In genomic region chr9:108517253-108517930, GRCm38 (mm10) we compare ENCODE assay signal across 8 mouse cellular contexts. TPM values are rescaled to one million over a fixed set of nuclear protein-coding genes. Genes with fewer than 3 reads are reported as not detected.
DNase-seq lines count a peak whose midpoint lies in the region; ATAC-seq and TF ChIP-seq lines count a peak whose summit lies in the region.

No protein-coding gene starts in this region.

- WGBS in forebrain, embryonic 14.5 days = under 1% methylated on average over 57 of the region's 95 CpGs
- under 1% methylated on average over 64 of the region's 95 CpGs for WGBS in lung, adult 2 months
- under 1% methylated on average over 78 of the region's 95 CpGs for WGBS in neural tube, embryonic 15.5 days

- peak overlapping the region; percentile 67 for H3K4me2 ChIP-seq in forebrain, embryonic 14.5 days (ENCODE audit: low read length)
- peak overlapping the region; percentile 90 for H3K4me2 ChIP-seq in neural tube, embryonic 15.5 days

- no peak for TF ChIP-seq CTCF in lung, adult 2 months (IDR thresholded peaks at IDR 0.05; ENCODE audit: insufficient read depth, low read length)

- H3K27me3 ChIP-seq in forebrain, embryonic 14.5 days (replicated peaks; ENCODE audit: control insufficient read depth, insufficient read depth, low read length) = no peaks in the 10 kb centered on the region
- no peaks in the 10 kb centered on the region for H3K27me3 ChIP-seq in neural tube, embryonic 15.5 days (replicated peaks)

- TF ChIP-seq POLR2A in lung, adult 2 months (IDR thresholded peaks at IDR 0.05; ENCODE audit: borderline replicate concordance, extremely low read depth, low read depth, low read length) = no peak

- intact Hi-C loops in heart, postnatal 25 days (cut with DNase I) = no loop called here

- ATAC-seq in forebrain, embryonic 14.5 days = peak; percentile 78
- peak; percentile 77 for ATAC-seq in neural tube, embryonic 15.5 days (ENCODE audit: low FRiP score)

- peaks cover 24% of the 10 kb centered on the region for H3K36me3 ChIP-seq in ES-E14 (ENCODE audit: control insufficient read depth, insufficient read depth, low read length, poor library complexity, severe bottlenecking)
- peaks cover 39% of the 10 kb centered on the region for H3K36me3 ChIP-seq in forebrain, embryonic 14.5 days (ENCODE audit: control insufficient read depth, insufficient read depth, low read length)
- peaks cover 34% of the 10 kb centered on the region for H3K36me3 ChIP-seq in neural tube, embryonic 15.5 days

- H3K4me1 ChIP-seq in ES-E14 (ENCODE audit: control insufficient read depth in 2 of 2, insufficient read depth in 2 of 2, low read length in 2 of 2, poor library complexity in 1 of 2) = peaks cover 0 to 5% of the 10 kb centered on the region in 2 experiments; a peak in 2 of 4 replicates
- H3K4me1 ChIP-seq in forebrain, embryonic 14.5 days (ENCODE audit: control insufficient read depth, insufficient read depth, low read length) = peaks cover 20% of the 10 kb centered on the region
- peaks cover 5% of the 10 kb centered on the region; the same call in 1 of the 2 replicates for H3K4me1 ChIP-seq in lung, adult 2 months (ENCODE audit: control insufficient read depth, insufficient read depth, low read length)
- H3K4me1 ChIP-seq in neural tube, embryonic 15.5 days = peaks cover 38% of the 10 kb centered on the region

- peak overlapping the region; percentile 92 to 97 for H3K4me3 ChIP-seq in ES-E14 (ENCODE audit: insufficient read depth in 1 of 2, low read depth in 1 of 2, low read length in 2 of 2, poor library complexity in 1 of 2, severe bottlenecking in 1 of 2)
- H3K4me3 ChIP-seq in forebrain, embryonic 14.5 days (ENCODE audit: low read depth, low read length) = peak overlapping the region; percentile 91
- peak overlapping the region; percentile 76 for H3K4me3 ChIP-seq in lung, adult 2 months (replicated peaks; ENCODE audit: extremely low read depth, low read depth, low read length)
- peak overlapping the region; percentile 94 for H3K4me3 ChIP-seq in neural tube, embryonic 15.5 days (replicated peaks)

- DNase-seq in ES-E14 (ENCODE audit: low read depth, low spot score) = peak; percentile 78
- peak; percentile 74 for DNase-seq in cerebellum, adult 11 months
- DNase-seq in forebrain, embryonic 14.5 days (ENCODE audit: low spot score) = peak; percentile 92
- peak; percentile 71 for DNase-seq in heart, postnatal 25 days (ENCODE audit: low spot score)
- peak; percentile 77 to 88 for DNase-seq in layer of hippocampus, adult 18-20 months (ENCODE audit: low spot score in 2 of 2)
- DNase-seq in lung, adult 2 months = peak; percentile 79
- DNase-seq in testis, postnatal 10 days (ENCODE audit: low spot score) = peak; percentile 93

- no peaks in the 10 kb centered on the region for H3K9me3 ChIP-seq in ES-E14 (ENCODE audit: control insufficient read depth, insufficient read depth, low read depth, low read length)
- no peaks in the 10 kb centered on the region for H3K9me3 ChIP-seq in forebrain, embryonic 14.5 days (replicated peaks; ENCODE audit: control insufficient read depth, low read length)
- H3K9me3 ChIP-seq in neural tube, embryonic 15.5 days (replicated peaks) = no peaks in the 10 kb centered on the region

- H3K27ac ChIP-seq in ES-E14 (ENCODE audit: insufficient read depth, low read depth, low read length, poor library complexity, severe bottlenecking) = peak overlapping the region; percentile 99
- peak overlapping the region; percentile 100 for H3K27ac ChIP-seq in forebrain, embryonic 14.5 days (ENCODE audit: low read depth, low read length)
- H3K27ac ChIP-seq in neural tube, embryonic 15.5 days (replicated peaks) = peak overlapping the region; percentile 100

- H3K9ac ChIP-seq in ES-E14 (ENCODE audit: insufficient read depth, low read depth, low read length, poor library complexity, severe bottlenecking) = peak overlapping the region; percentile 99
- peak overlapping the region; percentile 94 for H3K9ac ChIP-seq in forebrain, embryonic 14.5 days (ENCODE audit: low read length)
- peak overlapping the region; percentile 94 for H3K9ac ChIP-seq in neural tube, embryonic 15.5 days (replicated peaks)

- in situ Hi-C loops in ES-E14 (cut with MboI; ENCODE audit: low sequenced_read_pairs in 2 of 2, unreplicated experiment in 2 of 2) = no loop called here

TF ChIP-seq in ES-E14, 5 proteins besides CTCF, POLR2A, EP300 and RAD21:
- TF ChIP-seq CHD2 (IDR thresholded peaks at IDR 0.05; ENCODE audit: low read depth, low read length) = no peak
- TF ChIP-seq MAFK (IDR thresholded peaks at IDR 0.05; ENCODE audit: insufficient read depth, low read depth, low read length) = no peak
- 0 out of 2 replicates have a peak, but pooled peaks have one; percentile 38 for TF ChIP-seq HCFC1 (IDR thresholded peaks at IDR 0.05; ENCODE audit: borderline replicate concordance, insufficient read depth, low read length)
- no peak for TF ChIP-seq ZC3H11A (IDR thresholded peaks at IDR 0.05; ENCODE audit: borderline replicate concordance, low read depth, low read length)
- peak; percentile 98 for TF ChIP-seq ZNF384 (IDR thresholded peaks at IDR 0.05; ENCODE audit: low read depth, low read length)

RNA-seq across cellular contexts. Expression of gene Qrich1, which starts 0.8 kb away (rescaled TPM):
- total RNA-seq in ES-E14 (2012; rRNA removed) = 145 and 152 TPM in 2 replicates
- 143 and 160 TPM in 2 replicates for polyA plus RNA-seq in forebrain, embryonic 14.5 days (2014; fragmentation: Nextera tagmentation; extraction: Ambion mirVana)
- total RNA-seq in heart, postnatal 25 days (2021) = 10 to 100 TPM; 61.6 to 65.7 TPM
- total RNA-seq in layer of hippocampus, adult 18-20 months (2021) = 100 to 1,000 TPM; 143 to 150 TPM
- polyA plus RNA-seq in lung, adult 2 months (2012; rRNA removed) = 64.4 and 76.6 TPM in 2 replicates
- 111 and 114 TPM in 2 replicates for polyA plus RNA-seq in neural tube, embryonic 15.5 days (2015; fragmentation: Nextera tagmentation; extraction: Ambion mirVana)

RNA-seq across cellular contexts. Expression of gene Qars, which starts 9.9 kb away (rescaled TPM):
- 393 and 450 TPM in 2 replicates for total RNA-seq in ES-E14 (2012; rRNA removed)
- 71.5 and 87.7 TPM in 2 replicates for polyA plus RNA-seq in forebrain, embryonic 14.5 days (2014; fragmentation: Nextera tagmentation; extraction: Ambion mirVana)
- total RNA-seq in heart, postnatal 25 days (2021) = 10 to 100 TPM; 74.2 to 74.3 TPM
- total RNA-seq in layer of hippocampus, adult 18-20 months (2021) = 10 to 100 TPM; 74.4 to 83.4 TPM
- 140 and 204 TPM in 2 replicates for polyA plus RNA-seq in lung, adult 2 months (2012; rRNA removed)
- polyA plus RNA-seq in neural tube, embryonic 15.5 days (2015; fragmentation: Nextera tagmentation; extraction: Ambion mirVana) = 58.1 and 78.1 TPM in 2 replicates

RNA-seq across cellular contexts. Expression of gene Usp19, which starts 27.0 kb away (rescaled TPM):
- total RNA-seq in ES-E14 (2012; rRNA removed) = 92.1 and 126 TPM in 2 replicates
- polyA plus RNA-seq in forebrain, embryonic 14.5 days (2014; fragmentation: Nextera tagmentation; extraction: Ambion mirVana) = 48.0 and 64.1 TPM in 2 replicates
- total RNA-seq in heart, postnatal 25 days (2021) = 10 to 100 TPM; 78.7 to 93.7 TPM
- 100 to 1,000 TPM; 145 to 154 TPM for total RNA-seq in layer of hippocampus, adult 18-20 months (2021)
- 134 and 161 TPM in 2 replicates for polyA plus RNA-seq in lung, adult 2 months (2012; rRNA removed)
- 66.1 and 68.0 TPM in 2 replicates for polyA plus RNA-seq in neural tube, embryonic 15.5 days (2015; fragmentation: Nextera tagmentation; extraction: Ambion mirVana)

RNA-seq across cellular contexts. Expression of gene Lamb2, which starts 37.9 kb away (rescaled TPM):
- 50.6 and 54.5 TPM in 2 replicates for total RNA-seq in ES-E14 (2012; rRNA removed)
- 12.0 and 17.2 TPM in 2 replicates for polyA plus RNA-seq in forebrain, embryonic 14.5 days (2014; fragmentation: Nextera tagmentation; extraction: Ambion mirVana)
- 100 to 1,000 TPM; 354 to 360 TPM for total RNA-seq in heart, postnatal 25 days (2021)
- total RNA-seq in layer of hippocampus, adult 18-20 months (2021) = 10 to 100 TPM; 27.5 to 29.5 TPM
- 189 and 231 TPM in 2 replicates for polyA plus RNA-seq in lung, adult 2 months (2012; rRNA removed)
- 17.5 and 18.8 TPM in 2 replicates for polyA plus RNA-seq in neural tube, embryonic 15.5 days (2015; fragmentation: Nextera tagmentation; extraction: Ambion mirVana)

RNA-seq across cellular contexts. Expression of gene Impdh2, which starts 42.7 kb away (rescaled TPM):
- 344 and 404 TPM in 2 replicates for total RNA-seq in ES-E14 (2012; rRNA removed)
- 125 and 136 TPM in 2 replicates for polyA plus RNA-seq in forebrain, embryonic 14.5 days (2014; fragmentation: Nextera tagmentation; extraction: Ambion mirVana)
- total RNA-seq in heart, postnatal 25 days (2021) = 10 to 100 TPM; 47.5 to 47.6 TPM
- 10 to 100 TPM; 56.6 to 64.5 TPM for total RNA-seq in layer of hippocampus, adult 18-20 months (2021)
- 63.3 and 66.6 TPM in 2 replicates for polyA plus RNA-seq in lung, adult 2 months (2012; rRNA removed)
- polyA plus RNA-seq in neural tube, embryonic 15.5 days (2015; fragmentation: Nextera tagmentation; extraction: Ambion mirVana) = 105 and 130 TPM in 2 replicates

Comparison
In these comparisons a context has a peak if more than half of its experiments do, and no peak if none do; other contexts are left out.
1. Peak in every context shown above with its lines: DNase-seq, ATAC-seq, H3K4me3 ChIP-seq and H3K27ac ChIP-seq.